Mouse (Mus musculus) embryo, embryonic 11.5 days (tissue): ENCODE data around the gene Itga11.
A peak's percentile ranks its signal among the peaks of the same experiment; 100 is the strongest.
"Not testable (repeated sequence)": the region's sequence is repeated elsewhere in the genome, so short reads cannot be mapped to it uniquely, and the experiment has no call there.

Experiments
- DNase-seq: peaks from one replicate; pipeline ENCODE4 v3.0.0-alpha.2; 2012; ENCODE audit warnings: low read depth, low spot score

Itga11 gene

DNA sequence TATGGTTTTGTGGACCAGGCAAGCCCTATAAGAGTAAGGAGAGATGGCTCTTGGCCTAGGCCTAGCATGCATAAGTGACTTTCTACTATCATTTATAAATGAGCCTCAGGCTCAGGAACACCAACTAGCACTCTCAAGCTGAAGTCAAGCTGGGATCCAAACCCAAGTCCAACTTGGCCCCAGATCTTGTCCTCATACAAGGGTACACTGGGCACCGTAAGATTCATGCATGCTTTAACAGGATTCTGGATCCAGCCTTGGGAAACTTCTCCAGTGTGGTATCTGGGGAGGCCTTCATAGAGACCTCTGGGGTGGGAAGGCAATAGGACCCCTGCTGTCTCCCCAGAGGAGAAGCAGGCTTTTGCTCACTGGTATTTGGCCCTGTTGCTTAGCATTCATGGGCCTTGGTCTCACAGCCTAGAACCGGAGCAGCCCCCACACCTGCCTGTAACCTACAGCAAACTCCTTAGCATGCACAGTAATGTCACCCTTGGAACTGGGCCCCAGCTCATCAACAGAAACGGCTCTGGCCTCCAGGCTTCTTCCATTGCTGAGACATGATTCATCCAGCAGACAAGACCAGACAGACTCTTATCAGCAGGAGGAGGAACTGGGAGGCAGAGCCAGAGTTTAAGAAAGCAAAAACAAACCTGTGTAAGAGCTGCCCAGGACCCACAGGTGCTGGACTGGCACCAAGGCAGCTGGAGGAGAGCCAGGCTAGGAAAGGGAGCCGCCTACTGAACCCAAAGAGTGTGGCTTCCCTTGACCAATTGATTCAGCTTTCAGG, 140.4 kb downstream of the Itga11 start:
- no peak for DNase-seq

DNA sequence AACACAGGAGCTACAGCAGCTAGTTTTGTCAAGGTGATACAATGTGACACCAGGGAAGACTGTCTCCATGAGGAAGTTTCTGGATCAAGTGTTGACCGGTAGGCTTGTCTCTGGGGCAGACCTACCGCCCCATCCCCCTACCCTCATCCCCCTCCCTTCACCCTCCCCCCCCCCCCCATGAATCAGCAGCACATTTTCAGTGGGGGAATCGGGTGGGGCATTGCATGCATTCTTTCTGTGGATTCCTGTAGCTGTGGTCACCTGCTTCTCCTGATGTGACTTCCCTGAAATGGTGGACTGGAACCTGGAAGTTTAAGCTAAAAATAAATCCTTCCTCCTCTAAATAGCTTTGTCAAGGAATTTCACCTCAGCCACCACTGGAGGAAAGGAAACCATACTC, 141.9 kb downstream of the Itga11 start:
- DNase-seq = no peak

DNA sequence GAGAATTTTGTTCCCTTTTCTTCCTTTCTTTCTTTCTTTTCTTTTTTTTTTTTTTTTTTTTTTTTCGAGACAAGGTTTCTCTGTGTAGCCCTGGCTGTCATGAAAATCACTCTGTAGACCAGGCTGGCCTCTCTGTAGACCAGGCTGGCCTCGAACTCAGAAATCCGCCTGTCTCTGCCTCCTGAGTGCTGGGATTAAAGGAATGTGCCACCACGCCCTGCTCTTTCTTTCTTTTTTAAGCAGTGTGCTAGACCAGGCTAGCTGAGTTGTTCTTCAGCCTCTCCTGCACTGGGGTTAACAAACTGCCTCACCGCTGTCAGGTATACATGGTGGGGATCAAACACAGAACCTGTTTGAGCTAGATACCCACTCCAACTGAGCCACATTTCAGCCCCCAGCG, 142.3 kb downstream of the Itga11 start:
- not testable (repeated sequence) for DNase-seq

DNA sequence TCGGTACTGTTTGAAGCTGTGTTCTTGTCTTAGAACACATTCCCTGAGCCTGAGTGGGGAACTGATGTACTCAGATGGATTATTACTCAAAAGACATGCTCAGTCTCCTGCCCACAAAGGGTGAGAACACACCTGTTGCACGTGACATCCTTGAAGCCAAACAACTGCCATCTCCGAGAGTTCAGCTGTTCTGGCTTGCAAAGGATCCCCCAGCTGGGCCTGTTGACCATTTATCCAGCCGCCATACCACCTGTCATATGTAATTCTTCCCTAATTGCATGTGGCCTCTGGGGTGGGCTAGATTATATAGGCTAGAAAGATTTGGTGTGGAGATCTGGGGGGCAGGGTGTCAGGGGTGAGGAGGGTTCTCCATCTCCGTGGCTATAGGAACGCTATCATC, 143.2 kb downstream of the Itga11 start:
- no peak for DNase-seq

DNA sequence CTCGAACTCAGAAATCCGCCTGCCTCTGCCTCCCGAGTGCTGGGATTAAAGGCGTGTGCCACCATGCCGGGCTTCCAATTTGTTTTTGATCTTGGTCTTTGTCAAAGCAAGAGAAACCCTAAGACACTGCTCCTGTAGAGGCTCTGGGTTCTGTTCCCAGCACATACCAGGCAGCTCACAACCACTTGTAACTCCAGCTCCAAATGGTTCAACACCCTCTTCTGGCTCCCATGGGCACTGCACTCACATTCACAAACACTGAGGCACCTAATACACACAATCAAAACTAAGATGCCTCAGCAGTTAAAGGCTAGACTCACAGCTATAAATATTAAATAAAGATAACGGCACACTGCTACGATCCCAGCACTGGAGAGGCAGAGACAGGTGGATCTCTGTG, 144.2 kb downstream of the Itga11 start:
- no peak for DNase-seq

DNA sequence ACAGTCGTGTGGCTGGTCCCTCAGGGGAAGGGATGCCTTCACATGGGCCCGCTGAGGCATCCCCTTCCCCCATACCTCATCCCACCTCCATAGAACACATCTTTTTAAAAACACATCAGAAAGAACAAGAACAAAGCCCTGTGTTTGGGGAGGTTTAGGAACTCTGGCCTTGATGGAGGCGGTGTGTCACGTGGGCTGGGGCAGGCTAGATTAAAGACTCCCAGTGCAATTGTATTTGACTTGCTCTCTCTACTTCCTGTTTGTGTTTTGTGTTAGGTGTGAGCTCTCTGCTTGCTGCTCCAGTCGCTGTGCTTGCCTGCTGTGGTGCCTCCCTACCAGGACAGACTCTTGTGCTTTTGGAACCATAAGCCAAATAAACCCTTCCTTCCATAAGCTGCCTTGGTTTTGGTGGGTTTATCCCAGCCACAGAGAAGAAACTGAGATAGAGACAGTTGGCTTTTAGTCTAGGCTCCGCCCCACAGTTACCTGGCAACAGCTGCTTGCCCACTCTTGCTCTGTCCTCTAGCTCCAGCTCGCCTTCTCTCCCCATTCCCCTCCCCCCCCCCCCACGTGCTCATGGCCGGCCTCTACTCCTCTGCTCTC, 148.3 kb downstream of the Itga11 start:
- DNase-seq = no peak

DNA sequence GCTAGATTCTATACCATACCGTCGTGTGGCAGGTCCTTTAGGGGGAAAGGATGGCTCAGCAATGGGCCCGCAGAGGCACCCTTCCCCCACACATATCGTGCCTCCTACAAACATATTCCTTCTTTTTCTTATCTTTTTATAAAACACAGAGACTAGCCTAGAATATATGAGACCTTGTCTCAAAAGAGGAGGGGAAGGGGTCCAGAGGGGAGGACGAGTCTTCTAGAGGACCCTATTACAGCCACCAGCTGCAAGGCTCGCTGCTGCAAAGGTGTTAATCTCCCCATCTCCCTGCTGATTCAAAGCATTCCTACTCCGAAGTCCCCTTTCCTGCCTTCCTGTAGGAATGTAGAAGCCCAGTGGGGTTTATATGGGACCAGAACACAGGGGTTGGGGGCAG, 148.8 kb downstream of the Itga11 start:
- DNase-seq = no peak

DNA sequence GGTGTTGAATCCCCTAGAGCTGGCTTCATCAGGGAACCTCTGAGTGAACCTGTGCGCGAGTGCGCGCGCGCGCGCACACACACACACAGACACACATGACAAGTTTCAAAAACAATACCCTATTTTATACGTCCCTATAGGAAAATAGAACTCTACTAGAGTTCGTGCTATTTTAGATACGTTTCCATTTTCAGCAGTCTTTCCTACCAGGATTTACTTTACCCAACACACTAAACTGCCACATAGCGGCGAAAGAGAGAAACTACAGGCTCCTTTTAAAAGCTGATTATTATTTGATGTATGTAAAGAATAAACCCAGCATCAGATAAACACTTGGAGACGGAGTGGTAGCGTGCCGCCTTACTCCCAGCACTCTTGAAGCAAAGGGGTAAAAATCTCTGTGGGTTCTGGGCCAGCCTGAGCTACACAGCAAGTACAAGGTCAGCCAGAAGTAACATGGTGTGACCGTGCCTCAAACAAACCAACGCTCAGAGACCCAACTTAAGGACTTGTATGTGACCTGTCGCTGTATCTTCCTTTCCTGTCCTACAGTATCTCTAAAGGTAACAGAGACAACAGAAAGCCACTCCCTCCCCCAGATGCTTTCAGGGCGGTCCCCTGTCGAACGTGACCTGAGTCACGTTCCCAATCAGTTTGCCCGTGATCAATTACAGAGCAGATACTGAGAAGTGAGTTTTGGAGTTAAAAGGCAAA, 150.5 kb downstream of the Itga11 start:
- no peak for DNase-seq

DNA sequence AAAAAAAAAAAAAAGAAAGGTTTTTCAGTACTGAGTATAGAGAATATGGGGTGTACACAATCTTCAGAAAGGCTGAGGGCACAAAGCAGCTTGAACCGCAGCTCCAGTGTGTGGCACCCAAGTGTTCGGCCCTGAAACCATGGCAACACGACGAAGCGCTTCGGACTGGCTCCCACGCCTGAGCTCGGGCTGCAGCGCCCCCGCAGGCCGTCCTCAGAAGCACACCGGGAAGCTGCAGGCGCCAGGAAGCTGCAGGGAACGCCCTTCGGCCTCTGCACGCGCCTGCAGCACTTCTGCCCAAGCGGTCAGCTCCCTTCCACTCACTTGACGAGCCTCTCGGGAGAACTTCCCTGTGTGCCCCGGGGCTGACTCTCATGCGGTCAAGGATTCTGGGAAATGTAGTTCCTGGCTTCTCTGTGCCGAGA, 151.0 kb downstream of the Itga11 start:
- DNase-seq = peak; percentile 91

DNA sequence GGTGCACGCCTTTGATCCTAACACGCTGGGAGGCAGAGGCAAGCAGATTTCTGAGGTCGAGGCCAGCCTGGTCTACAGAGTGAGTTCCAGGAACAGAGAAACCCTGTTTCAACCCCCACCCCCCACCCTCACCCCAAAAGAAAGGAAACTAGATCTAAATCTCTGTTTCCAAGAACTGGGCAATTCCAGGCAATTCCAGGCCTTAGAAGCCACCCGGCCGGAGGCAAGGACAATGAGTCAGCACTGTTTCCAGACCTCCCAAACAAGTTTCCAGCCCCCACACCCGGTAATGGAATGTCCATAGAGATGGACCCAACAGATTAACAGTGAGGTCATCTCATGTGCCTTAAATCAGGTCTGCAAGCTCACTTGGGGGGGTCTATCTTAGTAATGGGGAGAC, 152.3 kb downstream of the Itga11 start:
- DNase-seq = no peak
